In genomic region chr10:80053259-80053780, GRCm38 (mm10) we compare ENCODE assay signal across 8 mouse cellular contexts. TPM values are rescaled to one million over a fixed set of nuclear protein-coding genes. Genes with fewer than 3 reads are reported as not detected.
DNase-seq lines count a peak whose midpoint lies in the region; ATAC-seq lines count a peak whose summit lies in the region.

No protein-coding gene starts in this region.

- ATAC-seq in erythroid progenitor cell, adult 5-6 weeks (replicated peaks; ENCODE audit: low FRiP score, poor library complexity, severe bottlenecking), result peak; percentile 91
- ATAC-seq in heart, embryonic 13.5 days (ENCODE audit: extremely low read depth, insufficient number of reproducible peaks, low FRiP score, low TSS enrichment), result peak; percentile 94
- ATAC-seq in liver, embryonic 12.5 days, result peak; percentile 90
- ATAC-seq in stomach, embryonic 15.5 days (ENCODE audit: insufficient read depth, low FRiP score, low read depth), result peak; percentile 95

- H3K27me3 ChIP-seq in heart, embryonic 13.5 days (replicated peaks), result no peaks in the 10 kb centered on the region
- H3K27me3 ChIP-seq in liver, embryonic 12.5 days (replicated peaks), result no peaks in the 10 kb centered on the region
- no peaks in the 10 kb centered on the region for H3K27me3 ChIP-seq in stomach, embryonic 15.5 days (replicated peaks)

- peak overlapping the region; percentile 99 for H3K27ac ChIP-seq in heart, embryonic 13.5 days (replicated peaks)
- peak overlapping the region; percentile 99 for H3K27ac ChIP-seq in liver, embryonic 12.5 days
- peak overlapping the region; percentile 98 for H3K27ac ChIP-seq in stomach, embryonic 15.5 days

- H3K4me2 ChIP-seq in heart, embryonic 13.5 days, result peak overlapping the region; percentile 91
- H3K4me2 ChIP-seq in liver, embryonic 12.5 days, result peak overlapping the region; percentile 95
- H3K4me2 ChIP-seq in stomach, embryonic 15.5 days, result peak overlapping the region; percentile 77

- H3K36me3 ChIP-seq in heart, embryonic 13.5 days, result peaks cover 31% of the 10 kb centered on the region
- H3K36me3 ChIP-seq in liver, embryonic 12.5 days, result peaks cover 33% of the 10 kb centered on the region
- peaks cover 21% of the 10 kb centered on the region for H3K36me3 ChIP-seq in stomach, embryonic 15.5 days

- peak; percentile 99 for DNase-seq in CD4-positive helper T cell, adult 2 months (ENCODE audit: low read depth, low spot score)
- DNase-seq in brain, embryonic 18.5 days (ENCODE audit: low read depth, low spot score), result peak; percentile 98
- peak; percentile 100 for DNase-seq in kidney, postnatal 10 days
- DNase-seq in natural killer cell, adult 2 months (ENCODE audit: low spot score in 2 of 2), result peak; percentile 99 to 100

- under 1% methylated on average over 47 of the region's 47 CpGs for WGBS in heart, embryonic 13.5 days
- under 1% methylated on average over 47 of the region's 47 CpGs for WGBS in liver, embryonic 12.5 days (ENCODE audit: insufficient replicate concordance)
- WGBS in stomach, embryonic 15.5 days, result under 1% methylated on average over 47 of the region's 47 CpGs

- H3K9ac ChIP-seq in heart, embryonic 13.5 days, result peak overlapping the region; percentile 99
- H3K9ac ChIP-seq in liver, embryonic 12.5 days, result peak overlapping the region; percentile 100
- H3K9ac ChIP-seq in stomach, embryonic 15.5 days, result peak overlapping the region; percentile 94

- H3K4me3 ChIP-seq in heart, embryonic 13.5 days, result peak overlapping the region; percentile 94
- peak overlapping the region; percentile 94 for H3K4me3 ChIP-seq in liver, embryonic 12.5 days
- H3K4me3 ChIP-seq in stomach, embryonic 15.5 days (replicated peaks), result peak overlapping the region; percentile 81

- H3K4me1 ChIP-seq in heart, embryonic 13.5 days, result peaks cover 60% of the 10 kb centered on the region
- peaks cover 70% of the 10 kb centered on the region for H3K4me1 ChIP-seq in liver, embryonic 12.5 days
- H3K4me1 ChIP-seq in stomach, embryonic 15.5 days, result peaks cover 31% of the 10 kb centered on the region

- no peaks in the 10 kb centered on the region for H3K9me3 ChIP-seq in heart, embryonic 13.5 days
- H3K9me3 ChIP-seq in liver, embryonic 12.5 days (replicated peaks), result no peaks in the 10 kb centered on the region
- H3K9me3 ChIP-seq in stomach, embryonic 15.5 days, result no peaks in the 10 kb centered on the region

RNA-seq across cellular contexts. Expression of gene Gpx4, which starts 6.4 kb away (rescaled TPM):
- total RNA-seq in erythroid progenitor cell, adult 5-6 weeks (2015; ENCODE audit: low replicate concordance), result 371 and 490 TPM in 2 replicates
- total RNA-seq in erythroid progenitor cell, adult 5-6 weeks (2017; ENCODE audit: low replicate concordance), result 239 and 372 TPM in 2 replicates
- polyA plus RNA-seq in heart, embryonic 13.5 days (2015; fragmentation: Nextera tagmentation; extraction: Ambion mirVana), result 691 and 741 TPM in 2 replicates
- 682 and 685 TPM in 2 replicates for polyA plus RNA-seq in liver, embryonic 12.5 days (2016; fragmentation: Nextera tagmentation; extraction: Ambion mirVana)
- 500 and 567 TPM in 2 replicates for polyA plus RNA-seq in stomach, embryonic 15.5 days (2015; fragmentation: Nextera tagmentation; extraction: Ambion mirVana)

RNA-seq across cellular contexts. Expression of gene Polr2e, which starts 13.7 kb away (rescaled TPM):
- total RNA-seq in erythroid progenitor cell, adult 5-6 weeks (2015; ENCODE audit: low replicate concordance), result 18.4 and 20.5 TPM in 2 replicates
- 14.6 and 28.4 TPM in 2 replicates for total RNA-seq in erythroid progenitor cell, adult 5-6 weeks (2017; ENCODE audit: low replicate concordance)
- 149 and 154 TPM in 2 replicates for polyA plus RNA-seq in heart, embryonic 13.5 days (2015; fragmentation: Nextera tagmentation; extraction: Ambion mirVana)
- 142 and 147 TPM in 2 replicates for polyA plus RNA-seq in liver, embryonic 12.5 days (2016; fragmentation: Nextera tagmentation; extraction: Ambion mirVana)
- 188 and 199 TPM in 2 replicates for polyA plus RNA-seq in stomach, embryonic 15.5 days (2015; fragmentation: Nextera tagmentation; extraction: Ambion mirVana)

RNA-seq across cellular contexts. Expression of gene Arhgap45, which starts 36.9 kb away (rescaled TPM):
- total RNA-seq in erythroid progenitor cell, adult 5-6 weeks (2015; ENCODE audit: low replicate concordance), result 23.4 and 23.9 TPM in 2 replicates
- total RNA-seq in erythroid progenitor cell, adult 5-6 weeks (2017; ENCODE audit: low replicate concordance), result 16.0 and 28.8 TPM in 2 replicates
- polyA plus RNA-seq in heart, embryonic 13.5 days (2015; fragmentation: Nextera tagmentation; extraction: Ambion mirVana), result 5.5 and 6.5 TPM in 2 replicates
- polyA plus RNA-seq in liver, embryonic 12.5 days (2016; fragmentation: Nextera tagmentation; extraction: Ambion mirVana), result 22.3 and 22.8 TPM in 2 replicates
- polyA plus RNA-seq in stomach, embryonic 15.5 days (2015; fragmentation: Nextera tagmentation; extraction: Ambion mirVana), result 9.1 and 10.0 TPM in 2 replicates

RNA-seq across cellular contexts. Expression of gene Sbno2, which starts 52.1 kb away (rescaled TPM):
- total RNA-seq in erythroid progenitor cell, adult 5-6 weeks (2015; ENCODE audit: low replicate concordance), result 19.5 and 21.8 TPM in 2 replicates
- 34.3 and 36.1 TPM in 2 replicates for total RNA-seq in erythroid progenitor cell, adult 5-6 weeks (2017; ENCODE audit: low replicate concordance)
- 9.1 and 10.1 TPM in 2 replicates for polyA plus RNA-seq in heart, embryonic 13.5 days (2015; fragmentation: Nextera tagmentation; extraction: Ambion mirVana)
- polyA plus RNA-seq in liver, embryonic 12.5 days (2016; fragmentation: Nextera tagmentation; extraction: Ambion mirVana), result 15.0 and 15.4 TPM in 2 replicates
- polyA plus RNA-seq in stomach, embryonic 15.5 days (2015; fragmentation: Nextera tagmentation; extraction: Ambion mirVana), result 14.8 and 15.9 TPM in 2 replicates

RNA-seq across cellular contexts. Expression of gene Abca7, which starts 57.0 kb away (rescaled TPM):
- 44.0 and 58.4 TPM in 2 replicates for total RNA-seq in erythroid progenitor cell, adult 5-6 weeks (2015; ENCODE audit: low replicate concordance)
- 58.6 and 71.8 TPM in 2 replicates for total RNA-seq in erythroid progenitor cell, adult 5-6 weeks (2017; ENCODE audit: low replicate concordance)
- polyA plus RNA-seq in heart, embryonic 13.5 days (2015; fragmentation: Nextera tagmentation; extraction: Ambion mirVana), result 2.2 and 2.6 TPM in 2 replicates
- polyA plus RNA-seq in liver, embryonic 12.5 days (2016; fragmentation: Nextera tagmentation; extraction: Ambion mirVana), result 10.5 and 12.1 TPM in 2 replicates
- polyA plus RNA-seq in stomach, embryonic 15.5 days (2015; fragmentation: Nextera tagmentation; extraction: Ambion mirVana), result 4.2 and 4.8 TPM in 2 replicates

Comparison
In these comparisons a context has a peak if more than half of its experiments do, and no peak if none do; other contexts are left out.
1. Peak in every context shown above with its lines: DNase-seq, ATAC-seq, H3K4me3 ChIP-seq and H3K27ac ChIP-seq.